Mouse (Mus musculus) CH12.LX (cell line): ENCODE measurements around the gene Sh3tc1.

Experiments
- CHD2 ChIP-seq: IDR thresholded peaks from 2 replicates; pipeline ENCODE4 v1.6.1; 2011; ENCODE audit warnings: low read length, improper control_type of control experiment
- MAZ ChIP-seq: IDR thresholded peaks from 2 replicates; pipeline ENCODE4 v1.6.1; 2012; ENCODE audit warnings: low read depth, mild to moderate bottlenecking, inconsistent platforms, low read length, improper control_type of control experiment, moderate library complexity
- NELFE ChIP-seq: IDR thresholded peaks from 2 replicates; pipeline ENCODE4 v1.6.1; 2011; ENCODE audit warnings: low read depth, low read length, improper control_type of control experiment
- PAX5 ChIP-seq: IDR thresholded peaks from 2 replicates; pipeline ENCODE4 v1.6.1; 2012; ENCODE audit warnings: low read length, inconsistent platforms, mixed read lengths
- ZNF384 ChIP-seq: IDR thresholded peaks from 2 replicates; pipeline ENCODE4 v1.6.1; 2012; ENCODE audit warnings: low read depth, low read length, improper control_type of control experiment, inconsistent platforms

- TF ChIP-seq NELFE: no peak
- TF ChIP-seq ZNF384: no peak
- TF ChIP-seq CHD2: no peak
- no peak for TF ChIP-seq PAX5
- TF ChIP-seq MAZ: no peak
Observed at GRCm38 (mm10) chr5:35689374-35689773, 50.4 kb downstream of the Sh3tc1 start.
